Mouse (Mus musculus): ENCODE results near the gene Dcaf5. TPM values are rescaled to one million over a fixed set of nuclear protein-coding genes. Genes with fewer than 3 reads are reported as not detected.
A peak's percentile ranks its signal among the peaks of the same experiment; 100 is the strongest.

The Dcaf5 gene
- total and polyA plus RNA-seq, 3 experiments, result 8.2 to 13.2 (median 13.0) TPM

GRCm38 (mm10) chr12:80389448-80389847, 47.0 kb downstream of the Dcaf5 start:
- peak in 1 of 2 experiments; percentile 78; a peak in 3 of 4 replicates for TF ChIP-seq CTCF (conservative IDR thresholded peaks at IDR 0.05 in 1 of 2, IDR thresholded peaks at IDR 0.05 in 1 of 2; ENCODE audit: low read depth in 2 of 2, low read length in 2 of 2)
- TF ChIP-seq JUN (IDR thresholded peaks at IDR 0.05; ENCODE audit: insufficient read depth, low read depth, low read length), result no peak
- peak; percentile 71 for TF ChIP-seq SMC3 (IDR thresholded peaks at IDR 0.05; ENCODE audit: low read depth, low read length)
- peak; percentile 82 for TF ChIP-seq RAD21 (IDR thresholded peaks at IDR 0.05; ENCODE audit: low read depth, low read length)
- dilution Hi-C loops (cut with MboI; ENCODE audit: extremely low pct_ligation_motif_present, extremely low pct_unique_long_range_greater_than_20kb, low sequenced_read_pairs), result no loop called here
- no peak overlapping the region for H3K9ac ChIP-seq (ENCODE audit: insufficient read depth, low read depth)
- in situ Hi-C loops (cut with MboI; ENCODE audit: low pct_ligation_motif_present, low pct_unique_long_range_greater_than_20kb, low sequenced_read_pairs), result no loop called here
- peaks cover 20 to 65% of the 10 kb centered on the region in 2 experiments for H3K36me3 ChIP-seq (replicated peaks in 1 of 2; ENCODE audit: control insufficient read depth in 1 of 2, insufficient read depth in 1 of 2, low read length in 1 of 2)
- H3K4me1 ChIP-seq (ENCODE audit: control insufficient read depth in 1 of 2, insufficient read depth in 2 of 2), result peaks cover 0 to 26% of the 10 kb centered on the region in 2 experiments; a peak in 2 of 4 replicates
- H3K4me3 ChIP-seq (replicated peaks in 1 of 3; ENCODE audit: low read depth in 2 of 3, low read length in 2 of 3, poor library complexity in 1 of 3), result no peak overlapping the region
- DNase-seq (ENCODE audit: extremely low read depth), result peak; percentile 42
- H3K79me2 ChIP-seq (replicated peaks; ENCODE audit: control insufficient read depth, extremely low read depth, insufficient read depth, poor library complexity, severe bottlenecking), result no peaks in the 10 kb centered on the region
- H3K4me2 ChIP-seq (ENCODE audit: insufficient read depth, low read depth, poor library complexity, severe bottlenecking), result no peak overlapping the region
- no peaks in the 10 kb centered on the region for H3K9me3 ChIP-seq (replicated peaks; ENCODE audit: low read length)
- H3K27ac ChIP-seq (ENCODE audit: insufficient read depth, low read depth), result no peak overlapping the region
- H3K27me3 ChIP-seq (replicated peaks), result no peaks in the 10 kb centered on the region

GRCm38 (mm10) chr12:80387326-80387725, 49.1 kb downstream of the Dcaf5 start:
- Histone ChIP-seq H3K4me2 (ENCODE audit: insufficient read depth, low read depth, poor library complexity, severe bottlenecking) (no peak overlapping the region), H3K27me3 (replicated peaks) (no peaks in the 10 kb centered on the region), H3K27ac (ENCODE audit: insufficient read depth, low read depth) (no peak overlapping the region), H3K36me3 (replicated peaks in 1 of 2; ENCODE audit: control insufficient read depth in 1 of 2, insufficient read depth in 1 of 2, low read length in 1 of 2) (peaks cover 29 to 75% of the 10 kb centered on the region in 2 experiments), H3K9ac (ENCODE audit: insufficient read depth, low read depth) (no peak overlapping the region), H3K79me2 (replicated peaks; ENCODE audit: control insufficient read depth, extremely low read depth, insufficient read depth, poor library complexity, severe bottlenecking) (no peaks in the 10 kb centered on the region), H3K4me1 (ENCODE audit: control insufficient read depth in 1 of 2, insufficient read depth in 2 of 2) (peaks cover 0 to 26% of the 10 kb centered on the region in 2 experiments; a peak in 2 of 4 replicates), H3K4me3 (replicated peaks in 1 of 3; ENCODE audit: low read depth in 2 of 3, low read length in 2 of 3, poor library complexity in 1 of 3) (no peak overlapping the region), H3K9me3 (replicated peaks; ENCODE audit: low read length) (no peaks in the 10 kb centered on the region)
- in situ Hi-C loops (cut with MboI; ENCODE audit: low pct_ligation_motif_present, low pct_unique_long_range_greater_than_20kb, low sequenced_read_pairs) (no loop called here), dilution Hi-C loops (cut with MboI; ENCODE audit: extremely low pct_ligation_motif_present, extremely low pct_unique_long_range_greater_than_20kb, low sequenced_read_pairs) (no loop called here)
- DNase-seq (ENCODE audit: extremely low read depth), result peak; percentile 37
- TF ChIP-seq BHLHE40 (IDR thresholded peaks at IDR 0.05; ENCODE audit: low read depth, low read length) (no peak), MAZ (IDR thresholded peaks at IDR 0.05; ENCODE audit: low read depth, low read length) (no peak), GABPA (IDR thresholded peaks at IDR 0.05; ENCODE audit: insufficient replicate concordance, low read depth, low read length) (no peak), ZMIZ1 (IDR thresholded peaks at IDR 0.05; ENCODE audit: low read depth, low read length) (no peak), HCFC1 (IDR thresholded peaks at IDR 0.05; ENCODE audit: low read depth, low read length) (no peak), USF1 (IDR thresholded peaks at IDR 0.05; ENCODE audit: low read depth, low read length) (no peak), RCOR1 (conservative IDR thresholded peaks at IDR 0.05; ENCODE audit: low read depth, low read length) (no peak), TBP (conservative IDR thresholded peaks at IDR 0.05; ENCODE audit: low read depth, low read length) (no peak), NRF1 (IDR thresholded peaks at IDR 0.05; ENCODE audit: low read depth, low read length) (no peak), SMC3 (IDR thresholded peaks at IDR 0.05; ENCODE audit: low read depth, low read length) (no peak), MXI1 (IDR thresholded peaks at IDR 0.05; ENCODE audit: low read depth, low read length) (no peak), MAFK (IDR thresholded peaks at IDR 0.05; ENCODE audit: insufficient replicate concordance, low read length) (no peak), CHD2 (IDR thresholded peaks at IDR 0.05; ENCODE audit: low read length) (no peak)

All from CH12.LX (cell line).